Mouse (Mus musculus) ES-E14 (cell line): Measurements from ENCODE around the gene Ccr9. TPM values are rescaled to one million over a fixed set of nuclear protein-coding genes. Genes with fewer than 3 reads are reported as not detected.

Experiments
- DNase-seq: peaks from one replicate; pipeline ENCODE4 v3.0.0-alpha.2; 2013; ENCODE audit warnings: low read depth, low spot score
- H3K27ac ChIP-seq: 2 replicates; pipeline ENCODE4 v1.5.1; 2012; ENCODE audit warnings: low read depth, mild to moderate bottlenecking, low read length, moderate library complexity, mixed read lengths; ENCODE audit not compliant: poor library complexity, insufficient read depth, severe bottlenecking
- H3K36me3 ChIP-seq: 2 replicates; pipeline ENCODE4 v1.6.1; 2012; ENCODE audit warnings: mild to moderate bottlenecking, low read length, moderate library complexity, mixed read lengths; ENCODE audit not compliant: control insufficient read depth, poor library complexity, insufficient read depth, severe bottlenecking
- H3K4me1 ChIP-seq, 2 experiments: fragments of 150-350 bp in 1 of 2; sonication (generic) in 1 of 2; 2 replicates each; pipeline ENCODE4 v1.6.1; 2012; ENCODE audit warnings: low read length in 2 of 2, mild to moderate bottlenecking in 1 of 2, mixed read lengths in 1 of 2; ENCODE audit not compliant: control insufficient read depth in 2 of 2, insufficient read depth in 2 of 2, poor library complexity in 1 of 2
- H3K4me3 ChIP-seq, 2 experiments: fragments of 150-350 bp in 1 of 2; sonication (generic) in 1 of 2; 2 replicates each; pipeline ENCODE4 v1.5.1; 2012; ENCODE audit warnings: low read length in 2 of 2, low read depth in 1 of 2, mild to moderate bottlenecking in 1 of 2, mixed read lengths in 1 of 2; ENCODE audit not compliant: insufficient read depth in 1 of 2, poor library complexity in 1 of 2, severe bottlenecking in 1 of 2
- H3K9ac ChIP-seq: 2 replicates; pipeline ENCODE4 v1.6.1; 2012; ENCODE audit warnings: low read depth, mild to moderate bottlenecking, low read length, mixed read lengths; ENCODE audit not compliant: poor library complexity, insufficient read depth, severe bottlenecking
- H3K9me3 ChIP-seq: fragments of 150-350 bp; sonication (generic); 2 replicates; pipeline ENCODE4 v1.6.1; 2012; ENCODE audit warnings: low read depth, mild to moderate bottlenecking, low read length; ENCODE audit not compliant: control insufficient read depth, insufficient read depth
- CHD2 ChIP-seq: IDR thresholded peaks from 2 replicates; pipeline ENCODE4 v1.6.1; 2014; ENCODE audit warnings: mild to moderate bottlenecking, low read depth, low read length, inconsistent platforms
- HCFC1 ChIP-seq: IDR thresholded peaks from 2 replicates; pipeline ENCODE4 v1.6.1; 2012; ENCODE audit warnings: low read length, inconsistent platforms, borderline replicate concordance; ENCODE audit not compliant: insufficient read depth
- MAFK ChIP-seq: IDR thresholded peaks from 2 replicates; pipeline ENCODE4 v1.6.1; 2014; ENCODE audit warnings: mild to moderate bottlenecking, low read depth, low read length, inconsistent platforms; ENCODE audit not compliant: insufficient read depth
- ZC3H11A ChIP-seq: IDR thresholded peaks from 2 replicates; pipeline ENCODE4 v1.6.1; 2012; ENCODE audit warnings: low read depth, mild to moderate bottlenecking, inconsistent platforms, low read length, borderline replicate concordance
- ZNF384 ChIP-seq: IDR thresholded peaks from 2 replicates; pipeline ENCODE4 v1.6.1; 2012; ENCODE audit warnings: low read depth, low read length, inconsistent platforms
- in situ Hi-C, 2 experiments: fragments of 600-800 bp; cut with MboI; formaldehyde crosslinking; loops; one replicate each; pipeline ENCODE4 v1.15.1; 2025; ENCODE audit warnings: low sequenced_read_pairs in 2 of 2, inconsistent platforms in 1 of 2; ENCODE audit not compliant: unreplicated experiment in 2 of 2
- total RNA-seq: library from RNA; depleted of rRNA; stranded (reverse); fragments of 300-350 nt; gene quantifications from 2 replicates; pipeline ENCODE4 v1.2.3, GENCODE M21; 2012

Ccr9 gene
- total RNA-seq, 1 experiment = not detected

GRCm38 (mm10) chr9:123717186-123718008 lies 39.2 kb downstream of the Ccr9 start, which contains the start of gene Lztfl1:
Lztfl1 (minus strand) TSS chr9:123717697.
- Histone ChIP-seq H3K9me3 (no peaks in the 10 kb centered on the region), H3K4me3 (peak within 1 kb of the TSS; percentile 65 to 86), H3K4me1 (peaks cover 0 to 3% of the 10 kb centered on the region in 2 experiments; a peak in 1 of 4 replicates), H3K9ac (peak within 1 kb of the TSS; percentile 83), H3K36me3 (no peaks in the 10 kb centered on the region), H3K27ac (no peak within 1 kb of the TSS)
- in situ Hi-C loops = no loop called here
- DNase-seq = peak; percentile 99
- TF ChIP-seq ZC3H11A (no peak), HCFC1 (0 out of 2 replicates have a peak, but pooled peaks have one; percentile 40), CHD2 (no peak)

GRCm38 (mm10) chr9:123722737-123723493 lies 44.7 kb downstream of the Ccr9 start:
- Histone ChIP-seq H3K36me3 (no peaks in the 10 kb centered on the region), H3K4me1 (no peaks in the 10 kb centered on the region), H3K9ac (no peak overlapping the region), H3K9me3 (no peaks in the 10 kb centered on the region), H3K27ac (no peak overlapping the region), H3K4me3 (no peak overlapping the region)
- no peak for DNase-seq
- in situ Hi-C loops = no loop called here
- no peak for TF ChIP-seq HCFC1
- TF ChIP-seq MAFK = no peak
- no peak for TF ChIP-seq ZNF384
- no peak for TF ChIP-seq CHD2
- TF ChIP-seq ZC3H11A = no peak

- Histone ChIP-seq H3K9ac (no peak overlapping the region), H3K4me1 (peaks cover 0 to 7% of the 10 kb centered on the region in 2 experiments; a peak in 2 of 4 replicates), H3K9me3 (no peaks in the 10 kb centered on the region), H3K4me3 (no peak overlapping the region), H3K27ac (no peak overlapping the region), H3K36me3 (no peaks in the 10 kb centered on the region)
- TF ChIP-seq MAFK (no peak), CHD2 (0 out of 2 replicates have a peak, but pooled peaks have one; percentile 19)
- DNase-seq = peak; percentile 63
- in situ Hi-C loops = no loop called here
These were observed 53.0 kb downstream of the Ccr9 start for GRCm38 (mm10) chr9:123731271-123731670.

- no peak for DNase-seq
- no peak overlapping the region for H3K9ac ChIP-seq
- peaks cover 0 to 7% of the 10 kb centered on the region in 2 experiments; a peak in 2 of 4 replicates for H3K4me1 ChIP-seq
- no peak overlapping the region for H3K4me3 ChIP-seq
- no peaks in the 10 kb centered on the region for H3K36me3 ChIP-seq
- H3K9me3 ChIP-seq = no peaks in the 10 kb centered on the region
- TF ChIP-seq ZC3H11A (no peak), HCFC1 (no peak), ZNF384 (no peak), MAFK (no peak), CHD2 (no peak)
- no peak overlapping the region for H3K27ac ChIP-seq
- in situ Hi-C loops = no loop called here
These were observed 55.9 kb downstream of the Ccr9 start for GRCm38 (mm10) chr9:123734133-123734532.
